Mouse (Mus musculus): ENCODE results near the gene Csnk1g2.

Csnk1g2 gene

DNA sequence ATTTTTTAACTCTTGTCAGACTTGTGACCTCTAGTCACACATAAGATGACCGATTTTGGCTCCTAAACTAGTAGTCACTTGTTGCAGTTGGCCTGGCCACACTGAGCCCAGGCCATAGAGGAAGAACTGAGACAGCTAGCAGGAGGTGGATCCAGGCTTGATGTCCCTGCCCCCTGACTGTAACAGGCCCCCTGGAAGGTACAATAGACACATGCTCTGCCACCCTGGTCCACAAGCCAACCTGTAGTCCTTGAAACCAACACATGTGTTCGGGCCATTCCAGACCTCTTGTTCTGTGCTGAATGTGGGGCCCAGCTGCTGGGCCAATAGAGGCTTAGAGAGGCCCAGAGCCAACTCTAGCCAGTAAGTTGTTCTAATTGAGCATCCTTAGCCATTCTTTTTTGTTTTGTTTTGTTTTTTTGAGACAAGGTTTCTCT is 57.6 kb downstream of the Csnk1g2 start:
- DNase-seq = no peak

DNA sequence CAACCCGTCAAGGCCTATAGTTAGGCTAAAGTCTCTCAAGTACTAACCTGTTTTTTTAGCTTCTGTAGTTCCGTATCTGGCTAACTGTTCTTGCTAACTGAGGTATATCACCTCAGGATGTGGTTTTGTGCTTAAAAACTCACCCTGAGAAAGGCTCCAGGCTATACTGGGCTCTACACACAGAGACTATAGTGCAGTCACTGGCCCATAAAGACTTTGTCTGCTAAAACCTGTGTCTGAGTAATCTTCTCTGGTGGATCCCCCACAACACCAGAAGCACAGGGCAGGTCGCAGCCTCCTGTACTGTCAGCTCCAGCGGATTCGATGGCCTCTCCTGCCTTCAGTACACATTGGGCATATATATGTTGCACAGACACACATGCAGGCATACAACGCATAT is 59.4 kb downstream of the Csnk1g2 start:
- DNase-seq = no peak

DNA sequence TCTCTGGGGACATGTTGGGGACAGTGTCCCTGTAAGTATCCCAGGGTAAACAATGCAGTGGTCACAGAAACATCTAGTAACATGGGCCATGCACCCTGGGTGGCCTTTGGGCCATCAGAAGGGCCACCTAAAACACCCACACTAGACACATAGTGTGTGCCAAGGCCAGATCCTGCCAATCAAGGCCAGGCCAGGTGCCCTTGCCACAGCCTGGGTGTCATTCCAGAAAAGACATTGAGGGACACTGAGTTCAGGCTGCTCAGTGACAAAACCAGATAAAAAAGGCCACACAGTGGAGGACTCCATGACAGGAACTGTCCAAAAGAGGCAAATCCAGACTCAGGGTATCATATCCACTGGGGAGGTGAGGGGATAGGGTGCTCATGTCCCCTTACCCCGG is 61.0 kb downstream of the Csnk1g2 start:
- DNase-seq = no peak

DNA sequence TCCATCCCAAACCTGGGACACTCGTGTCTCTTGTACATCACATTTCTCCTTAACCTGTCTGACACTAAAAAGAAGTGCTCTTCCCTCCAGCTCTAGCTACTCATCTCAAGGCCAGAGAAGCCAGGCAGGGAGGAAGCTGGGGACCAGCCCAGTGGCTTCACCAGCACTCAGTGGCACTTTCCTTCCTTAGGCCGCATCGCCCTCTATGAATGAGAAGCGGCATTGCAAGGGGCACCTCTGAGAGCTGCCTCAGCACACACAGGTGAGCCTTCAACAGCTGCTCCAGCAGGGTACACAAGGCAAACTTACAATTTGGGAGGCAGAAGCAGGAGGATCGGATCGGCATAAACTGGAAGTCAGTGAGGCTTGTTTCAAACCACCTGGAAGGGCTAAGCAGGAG is 61.6 kb downstream of the Csnk1g2 start:
- peak; percentile 85 for DNase-seq

DNA sequence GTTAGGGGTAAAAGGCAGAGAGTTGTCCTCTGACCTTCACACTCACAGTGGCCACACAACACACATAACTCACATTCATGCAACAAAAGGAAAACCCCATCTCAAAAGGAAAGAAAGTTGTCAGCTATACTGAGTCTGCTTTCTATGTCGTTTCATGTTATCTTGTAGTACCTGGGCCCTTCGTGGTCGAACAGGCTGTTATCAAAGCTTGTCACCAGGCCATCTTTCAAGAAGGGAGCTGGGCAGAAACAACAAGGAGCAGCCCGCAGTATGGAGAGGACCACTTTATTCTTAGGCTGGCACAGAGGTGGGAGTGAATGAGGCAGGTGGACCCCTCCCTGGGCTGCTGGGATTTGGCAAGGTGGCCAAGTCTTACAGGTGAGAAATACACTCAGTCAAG is 62.3 kb downstream of the Csnk1g2 start:
- no peak for DNase-seq

DNA sequence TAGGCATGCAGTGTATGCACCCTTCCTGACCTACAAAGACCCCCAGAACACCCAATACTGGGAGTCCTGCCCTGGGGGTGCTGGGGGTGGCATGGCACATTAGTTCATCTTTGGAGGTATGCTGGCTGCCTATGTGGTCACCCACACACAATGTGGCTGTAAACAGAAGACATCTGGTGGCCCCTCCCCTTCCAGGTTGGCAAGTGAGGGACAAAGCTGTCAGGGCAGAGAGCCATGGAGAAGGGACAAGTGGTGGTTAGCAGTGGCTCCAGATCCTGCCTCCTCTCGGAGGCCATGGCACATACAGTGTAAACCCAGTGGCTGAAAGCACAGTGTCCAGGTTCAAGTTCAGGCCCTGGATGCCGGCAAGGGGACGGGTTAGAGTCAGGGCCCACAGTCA is 64.0 kb downstream of the Csnk1g2 start:
- no peak for DNase-seq

DNA sequence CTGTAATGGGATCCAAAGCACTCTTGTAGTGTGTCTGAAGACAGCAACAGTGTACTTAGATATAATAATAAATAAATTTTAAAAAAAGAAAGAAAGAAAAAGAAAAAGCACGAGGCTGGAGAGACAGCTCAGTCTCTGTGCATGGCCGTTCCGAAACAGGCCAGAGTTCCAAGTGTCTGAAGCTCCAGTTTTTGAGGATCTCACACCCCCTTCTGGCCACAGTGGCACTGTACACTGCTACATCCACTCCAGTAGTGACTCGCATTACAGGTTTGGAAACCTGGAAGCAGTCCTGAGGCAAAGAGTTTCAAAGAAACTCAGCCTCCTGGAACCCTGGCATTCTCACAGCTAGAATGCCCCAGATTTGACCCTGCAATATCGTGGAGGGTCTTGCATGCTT is 65.2 kb downstream of the Csnk1g2 start:
- DNase-seq = peak; percentile 88

All from kidney, postnatal 10 days (tissue).